Mouse (Mus musculus) neutrophil, adult 5-6 weeks (primary cell): ENCODE measurements around the gene Phlda1. TPM values are rescaled to one million over a fixed set of nuclear protein-coding genes. Genes with fewer than 3 reads are reported as not detected.

Experiments used
- ATAC-seq: fragments of 151-379, 151-347 bp; 2 replicates; pipeline ENCODE4 v1.8.0; 2017; ENCODE audit warnings: mild to moderate bottlenecking, moderate TSS enrichment; ENCODE audit not compliant: insufficient number of reproducible peaks, poor library complexity, low FRiP score, severe bottlenecking; ENCODE audit errors: extremely low read depth
- total RNA-seq: library from RNA; stranded (forward); fragments of 200-1000 nt; gene quantifications from 2 replicates; pipeline ENCODE4 v1.2.3, GENCODE M21; 2017

Phlda1 gene
- total RNA-seq, 1 experiment from 2014 or later, result 2.0 TPM

DNA sequence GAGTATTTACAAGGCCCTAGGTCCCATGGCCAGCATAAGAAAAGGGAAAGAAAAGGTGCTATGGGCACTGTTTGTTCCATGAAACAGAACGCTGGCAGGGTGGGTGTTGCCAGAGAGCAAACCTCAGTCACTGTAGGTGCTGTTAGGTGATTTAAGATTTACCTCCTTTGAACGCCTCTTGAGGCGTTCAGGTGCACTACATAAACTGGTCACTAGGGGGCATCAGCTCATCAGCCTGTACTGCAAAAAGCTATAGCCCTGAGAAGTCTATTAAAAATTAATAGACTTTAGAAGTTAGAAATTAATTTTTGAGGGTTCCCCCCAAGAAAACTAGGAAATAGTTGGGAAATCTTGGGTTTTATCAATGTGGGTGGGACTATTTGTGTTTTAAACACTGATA, 3.0 kb upstream of the Phlda1 start:
- ATAC-seq, result peak; percentile 55

DNA sequence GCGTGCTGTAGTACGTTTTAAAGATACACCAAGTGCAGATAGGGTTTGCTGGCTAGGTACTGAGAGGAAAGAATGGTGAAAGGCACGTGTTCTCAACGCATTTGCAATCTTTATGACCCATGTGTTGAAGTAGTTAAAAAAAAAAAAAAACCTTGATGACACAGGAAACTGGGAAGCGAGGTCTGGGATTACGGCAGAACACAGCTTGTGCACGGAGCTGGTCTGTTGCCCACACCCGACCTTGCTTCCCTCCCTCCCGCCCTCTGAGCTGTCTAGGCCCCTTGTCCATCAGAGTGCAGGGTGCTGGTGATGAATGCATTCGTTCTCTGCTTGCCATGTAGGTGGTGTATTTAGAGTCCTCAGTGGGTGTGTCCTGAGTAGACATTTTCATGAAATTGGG, 2.4 kb upstream of the Phlda1 start:
- no peak for ATAC-seq

DNA sequence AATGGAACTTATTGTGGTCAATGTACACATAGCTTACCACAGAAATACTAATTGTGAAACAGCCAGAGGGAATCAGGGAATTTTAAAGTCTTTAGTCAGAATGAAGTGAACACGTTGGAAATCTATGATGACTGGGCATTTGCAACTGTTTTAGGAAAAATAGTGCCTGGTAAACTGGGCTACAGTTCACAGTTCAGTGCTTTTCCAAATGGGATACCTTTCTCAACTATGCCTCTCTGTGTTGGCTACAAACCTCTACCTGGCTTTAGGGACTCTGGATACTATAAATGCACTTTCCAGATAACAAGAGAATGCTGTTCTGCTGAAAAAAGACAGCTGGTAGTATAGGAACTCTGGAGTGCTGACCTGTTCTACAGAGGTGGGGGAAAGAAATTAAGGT, 1.5 kb upstream of the Phlda1 start:
- no peak for ATAC-seq

DNA sequence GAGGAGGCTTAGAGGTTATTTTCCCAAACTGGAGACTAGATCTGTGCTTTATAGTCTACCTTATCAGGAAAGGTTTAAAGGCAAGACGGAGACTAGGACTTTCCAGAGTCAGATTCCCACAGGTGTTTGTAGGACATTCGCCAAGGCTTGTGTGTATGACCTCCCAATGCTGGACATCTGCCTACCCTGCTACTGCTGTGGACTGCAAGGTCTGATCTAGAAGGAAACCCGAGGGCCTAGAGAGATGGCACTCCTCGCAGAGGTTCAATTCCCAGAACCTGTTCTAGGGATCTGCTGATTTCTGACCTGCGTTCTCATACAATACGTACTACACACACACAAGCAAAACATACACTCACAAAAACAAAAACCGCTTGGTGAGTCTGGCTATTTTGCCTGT, 680 bp upstream of the Phlda1 start:
- ATAC-seq, result no peak

DNA sequence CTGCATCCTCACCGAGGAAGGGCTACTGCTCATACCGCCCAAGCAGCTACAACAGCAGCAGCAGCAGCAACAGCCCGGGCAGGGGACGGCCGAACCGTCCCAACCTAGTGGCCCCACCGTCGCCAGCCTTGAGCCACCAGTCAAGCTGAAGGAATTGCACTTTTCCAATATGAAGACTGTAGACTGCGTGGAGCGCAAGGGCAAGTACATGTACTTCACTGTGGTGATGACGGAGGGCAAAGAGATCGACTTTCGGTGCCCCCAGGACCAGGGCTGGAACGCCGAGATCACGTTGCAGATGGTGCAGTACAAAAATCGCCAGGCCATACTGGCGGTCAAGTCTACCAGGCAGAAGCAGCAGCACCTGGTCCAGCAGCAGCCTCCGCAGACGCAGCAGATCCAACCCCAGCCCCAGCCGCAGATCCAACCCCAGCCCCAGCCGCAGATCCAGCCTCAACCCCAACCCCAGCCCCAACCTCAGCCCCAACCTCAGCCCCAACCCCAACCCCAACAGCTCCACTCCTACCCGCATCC, 907 bp downstream of the Phlda1 start:
- ATAC-seq, result peak; percentile 2; the same call in 1 of the 2 replicates

DNA sequence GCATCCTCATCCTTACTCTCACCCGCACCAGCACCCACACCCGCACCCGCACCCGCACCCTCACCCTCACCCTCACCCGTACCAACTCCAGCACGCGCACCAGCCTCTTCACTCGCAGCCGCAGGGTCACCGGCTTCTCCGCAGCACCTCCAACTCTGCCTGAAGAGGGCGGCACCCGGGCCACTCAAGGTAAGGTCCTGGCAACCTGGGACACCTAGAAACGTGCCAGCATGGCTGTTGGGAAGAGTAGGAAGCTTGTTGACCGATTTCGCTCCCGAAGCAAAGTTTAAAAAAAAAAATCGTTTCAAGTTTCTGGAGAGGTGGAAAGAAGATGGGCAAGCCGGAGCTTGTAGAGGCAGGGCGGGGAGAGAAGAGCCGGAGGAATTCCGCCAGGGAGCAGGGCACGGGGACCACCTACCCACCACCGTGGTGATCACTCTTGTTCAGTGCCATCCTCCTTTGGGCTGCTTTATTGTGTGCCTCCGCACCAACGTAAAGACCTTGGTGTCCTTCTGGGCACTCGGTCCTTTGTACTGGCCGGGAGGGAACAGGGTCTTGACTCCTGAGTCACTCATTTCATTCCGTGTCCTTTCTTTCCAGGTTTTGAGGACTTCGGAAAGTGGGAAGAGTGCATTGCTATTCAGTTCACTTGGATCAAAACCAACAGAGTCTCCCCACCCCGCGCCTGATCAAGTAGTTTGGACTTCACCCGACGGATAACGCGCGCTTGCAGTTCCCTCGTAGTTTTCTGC, 1.6 kb downstream of the Phlda1 start:
- peak; percentile 45; the same call in 1 of the 2 replicates for ATAC-seq

DNA sequence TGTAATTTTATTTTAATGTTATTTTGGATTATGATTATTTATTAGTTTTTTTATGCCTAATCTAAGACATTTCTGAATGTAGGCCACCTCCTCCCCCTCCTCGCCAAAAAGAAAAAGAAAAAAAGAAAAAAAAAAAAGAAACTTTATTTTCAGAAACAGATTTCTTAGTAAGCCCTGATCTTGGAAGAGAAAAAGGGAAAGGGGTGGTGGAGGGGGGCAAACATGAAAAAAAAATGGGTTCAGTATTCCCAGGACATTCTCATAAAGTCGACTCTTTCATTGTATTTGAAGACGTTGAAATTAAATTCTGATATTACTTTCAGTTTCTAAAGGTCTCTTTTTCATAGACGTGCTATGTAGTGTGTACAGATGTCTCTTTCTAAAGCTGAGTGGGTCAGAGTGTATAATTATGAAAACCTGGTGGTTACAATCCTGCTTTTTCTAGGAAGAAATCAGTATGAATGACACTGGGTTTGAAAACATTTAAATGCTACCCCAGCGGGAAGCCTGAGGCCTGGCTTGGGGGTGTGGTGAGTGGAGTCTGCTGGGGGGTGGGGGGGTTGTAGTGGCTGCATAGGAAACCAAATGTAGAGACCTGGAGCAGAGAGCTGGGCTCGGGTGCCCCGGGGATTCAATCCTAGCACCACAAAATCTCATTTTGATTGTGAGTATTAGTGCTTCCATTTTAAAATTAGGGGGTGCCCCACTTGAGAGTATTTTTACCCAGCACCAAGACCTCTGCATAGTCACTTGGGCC, 2.4 kb downstream of the Phlda1 start:
- ATAC-seq, result no peak

DNA sequence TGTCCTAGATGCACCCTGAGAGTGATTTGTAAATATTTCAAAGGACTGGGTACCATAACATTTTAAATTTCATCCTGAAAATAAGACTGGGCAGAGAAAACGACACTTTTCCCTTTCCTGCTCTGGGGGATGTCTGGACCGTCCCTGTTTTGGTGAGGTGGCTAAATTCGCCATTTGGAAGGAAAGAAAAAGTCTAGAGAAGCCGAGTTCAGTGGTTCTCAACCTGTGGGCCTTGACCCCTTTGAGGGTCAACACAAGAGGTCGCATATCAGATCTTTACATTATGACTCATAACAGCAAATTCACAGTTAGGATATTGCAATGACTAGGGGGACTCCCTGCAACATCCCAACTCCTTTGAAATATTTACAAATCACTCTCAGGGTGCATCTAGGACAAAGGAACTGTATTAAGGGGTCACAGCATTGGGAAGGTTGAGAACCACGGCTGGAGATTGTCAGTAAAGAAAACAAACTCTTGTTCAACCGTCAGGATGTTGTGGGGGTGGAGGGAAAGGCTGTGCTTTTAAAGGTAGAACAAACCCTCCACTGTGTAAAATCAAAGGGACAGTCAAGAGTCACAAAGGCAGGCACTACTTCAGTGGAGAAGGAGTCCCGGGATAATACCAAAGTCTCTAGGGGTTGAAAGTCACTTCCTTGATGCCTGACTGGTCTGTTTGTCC, 3.2 kb downstream of the Phlda1 start:
- no peak for ATAC-seq

DNA sequence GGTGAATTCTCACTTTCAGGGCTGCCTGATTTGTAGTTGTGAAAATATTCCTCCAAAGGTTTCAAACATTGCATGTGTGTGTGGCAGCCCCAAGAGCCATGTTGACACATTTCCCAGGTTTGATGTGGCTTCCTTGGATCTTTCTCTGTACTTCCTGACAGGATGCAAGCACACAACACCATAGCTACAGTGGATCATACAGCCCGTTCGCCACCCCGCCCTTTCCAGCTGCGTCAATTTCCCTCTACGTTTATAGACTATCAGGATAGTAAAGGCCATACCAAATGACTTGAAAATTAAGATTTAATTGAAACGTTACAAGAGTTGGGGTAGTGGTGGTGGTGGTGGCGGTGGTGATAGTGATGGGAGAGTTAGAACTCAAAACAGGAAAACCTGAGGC, 3.9 kb downstream of the Phlda1 start:
- ATAC-seq, result no peak

DNA sequence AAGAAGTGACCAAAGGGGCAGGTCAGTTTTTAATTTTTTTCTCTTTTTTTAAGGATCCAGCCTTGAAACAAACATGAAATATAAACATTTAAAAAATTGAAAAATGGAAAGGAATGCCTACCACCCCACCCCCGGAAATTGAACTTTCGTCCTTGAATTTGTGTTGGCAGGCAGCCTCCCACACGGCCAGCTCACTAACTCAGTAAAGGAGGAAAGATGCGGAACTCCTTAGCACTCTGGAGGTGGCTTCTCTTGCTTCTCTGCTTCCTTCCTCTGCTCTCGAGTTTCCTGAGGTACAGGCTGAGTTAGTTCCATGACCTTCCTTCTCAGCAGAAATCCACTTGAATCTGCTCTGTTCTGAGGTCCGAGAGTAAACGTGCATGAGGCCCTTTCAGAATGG, 4.7 kb downstream of the Phlda1 start:
- ATAC-seq, result no peak

DNA sequence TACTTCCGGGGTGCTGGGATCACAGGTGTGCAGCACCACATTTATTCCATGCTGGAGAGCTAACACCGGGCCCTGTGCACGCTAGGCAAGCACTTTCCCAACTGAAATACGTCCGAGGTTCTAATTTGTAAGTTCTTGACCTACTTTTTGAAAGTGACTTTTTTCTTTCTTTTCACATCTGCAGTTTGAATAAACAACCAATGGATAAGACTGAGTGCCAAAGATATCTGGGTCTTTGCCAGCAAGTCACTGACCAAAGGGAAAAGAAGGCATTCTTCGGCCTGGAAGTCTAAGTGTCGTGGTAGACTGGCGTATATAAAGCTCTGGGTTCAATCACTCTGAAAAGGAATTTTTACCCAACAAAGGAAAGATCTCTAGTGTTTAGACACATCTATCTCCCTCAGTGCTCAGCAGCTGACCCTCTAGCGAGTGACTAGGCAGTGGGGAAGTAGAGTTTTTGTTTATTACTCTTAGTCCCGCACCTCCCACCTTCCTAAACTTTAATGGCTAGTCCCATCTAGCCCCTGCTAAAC, 6.0 kb downstream of the Phlda1 start:
- ATAC-seq, result no peak

DNA sequence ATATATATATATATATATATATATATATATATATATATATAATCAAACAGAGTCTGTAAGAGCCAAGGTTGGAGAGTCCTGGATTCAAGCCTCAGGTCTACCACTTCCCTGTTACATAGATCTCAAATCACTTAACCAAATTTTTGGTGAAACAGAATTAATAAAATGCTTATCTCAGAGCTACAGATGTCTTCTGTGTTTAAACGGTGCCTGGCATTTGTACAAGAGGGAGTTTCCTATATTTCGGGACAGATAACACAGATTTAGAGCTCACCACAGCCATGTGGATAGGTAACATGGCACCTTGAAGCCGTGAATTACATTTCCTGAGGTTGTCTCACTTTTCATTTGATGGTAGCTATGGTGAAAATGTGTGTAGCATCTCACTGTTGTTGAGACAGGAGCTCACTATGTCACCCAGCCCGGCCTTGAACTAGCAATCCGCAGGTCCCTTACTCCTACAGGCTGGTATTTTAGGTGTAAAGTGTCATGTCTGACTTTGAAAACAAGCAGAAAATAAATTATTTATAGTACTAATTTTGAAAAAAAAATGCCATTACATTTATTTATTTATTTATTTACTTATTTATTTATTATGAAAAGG, 8.3 kb downstream of the Phlda1 start:
- ATAC-seq, result no peak

DNA sequence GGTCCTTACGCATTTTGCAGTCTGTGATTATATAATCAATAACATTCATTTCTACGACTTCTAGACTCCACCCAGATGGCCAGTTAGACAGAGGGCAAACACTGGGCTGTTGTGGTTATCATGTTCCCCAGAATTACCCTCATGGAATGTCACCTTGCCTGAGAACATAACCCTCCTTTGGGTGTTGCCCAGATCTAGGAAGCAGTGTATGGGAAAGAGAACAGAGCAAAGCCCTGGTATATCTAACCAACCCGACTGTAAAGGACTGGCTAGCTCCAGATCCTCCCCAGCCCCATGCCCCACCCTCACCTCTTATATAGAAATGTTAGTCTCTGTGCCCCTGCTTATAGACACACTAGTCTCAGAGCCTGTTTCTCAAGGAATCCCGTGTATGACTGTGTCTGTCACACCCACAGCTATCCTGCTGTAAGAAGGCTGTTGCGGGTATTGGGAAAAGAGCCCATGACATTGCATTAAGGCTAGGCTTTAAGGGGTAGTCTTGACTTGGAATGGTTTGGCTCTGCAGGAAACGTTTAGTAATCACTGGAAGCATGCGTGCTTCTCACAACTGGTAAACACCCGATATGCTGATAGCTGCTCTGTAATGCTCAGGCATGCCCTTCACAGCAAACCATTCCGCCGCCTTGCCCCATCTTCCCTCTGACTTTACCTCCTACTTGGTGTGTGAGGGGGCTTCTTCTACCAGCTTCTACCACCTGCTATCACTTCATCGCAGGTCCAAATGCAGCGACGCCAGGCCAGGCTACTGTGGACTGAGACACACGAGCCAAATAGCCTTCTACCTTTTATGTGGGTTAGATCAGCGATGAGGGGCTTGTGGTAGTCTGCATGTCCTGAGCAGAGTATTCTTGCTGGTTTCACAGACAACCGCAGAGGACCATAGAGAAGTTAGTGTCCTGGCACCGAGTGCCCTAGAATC, 9.3 kb downstream of the Phlda1 start:
- no peak for ATAC-seq

DNA sequence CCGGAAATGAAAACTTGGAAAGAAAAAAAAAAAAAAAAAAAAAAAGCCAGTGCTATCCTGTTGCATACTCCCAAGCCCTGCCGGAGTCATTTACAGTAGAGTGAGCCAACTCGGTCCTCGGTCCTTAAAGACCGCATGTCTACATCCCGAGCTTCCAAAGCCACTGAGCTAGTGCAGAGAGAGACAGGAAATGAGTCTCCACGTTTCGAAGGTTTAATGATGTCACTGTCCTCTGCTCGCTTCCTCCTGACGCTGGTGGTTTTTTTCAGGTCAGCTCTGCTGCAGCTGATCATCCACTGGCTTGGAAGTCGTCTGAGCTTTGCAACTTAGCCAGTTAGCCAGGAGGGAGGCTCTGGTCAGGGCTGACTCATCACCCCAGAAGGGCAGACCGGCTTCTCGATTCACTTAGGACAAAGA, 10.1 kb downstream of the Phlda1 start:
- peak; percentile 90 for ATAC-seq

DNA sequence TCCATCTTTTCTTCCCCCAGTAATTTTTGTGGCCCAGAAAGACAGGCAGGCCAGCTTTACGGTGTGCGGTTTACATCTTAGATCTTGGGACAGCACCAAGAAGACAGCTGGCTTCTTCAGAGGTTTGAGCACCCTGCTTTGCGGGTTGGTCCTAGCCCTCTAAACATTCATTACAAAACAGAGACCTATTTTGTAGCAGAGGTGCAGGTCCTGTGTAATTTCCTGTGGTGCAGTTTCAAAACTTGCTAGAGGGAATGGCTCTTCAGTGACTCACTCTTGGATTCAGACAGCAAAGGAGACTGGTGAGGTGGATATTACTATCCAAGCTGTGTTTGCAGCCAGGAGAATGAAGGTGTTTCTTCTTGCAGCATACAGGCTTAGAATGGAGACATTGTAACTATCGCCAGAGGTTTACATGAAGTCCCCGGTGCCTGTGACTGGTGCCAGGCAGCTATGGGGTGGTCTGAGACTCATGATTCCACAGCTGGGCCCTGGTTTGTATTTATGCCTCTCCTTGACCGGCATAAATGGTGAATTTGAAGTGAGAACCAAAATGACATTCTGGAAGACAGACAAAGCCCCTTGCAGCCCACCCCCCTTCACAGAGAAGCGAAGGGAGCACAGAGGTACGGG, 10.8 kb downstream of the Phlda1 start:
- ATAC-seq, result no peak

DNA sequence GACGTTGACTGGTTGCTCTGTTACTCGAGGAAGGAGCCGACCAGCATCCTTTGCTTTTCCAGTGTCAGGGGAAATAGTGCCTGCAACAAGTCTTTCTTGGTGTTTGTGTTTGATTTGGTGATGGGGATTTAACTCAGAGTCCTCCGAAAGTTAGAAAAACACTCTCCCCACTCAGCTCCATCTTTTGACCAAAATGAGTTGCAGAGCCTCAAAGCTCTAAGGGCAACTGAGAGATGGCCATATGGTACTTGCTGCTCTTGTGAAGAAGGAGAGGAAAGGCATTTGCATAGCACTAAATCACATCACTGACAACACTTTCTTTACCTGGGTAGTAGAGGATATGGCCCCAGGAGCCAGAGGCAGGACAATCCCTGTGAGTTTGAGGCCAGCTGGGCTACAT, 12.3 kb downstream of the Phlda1 start:
- no peak for ATAC-seq

DNA sequence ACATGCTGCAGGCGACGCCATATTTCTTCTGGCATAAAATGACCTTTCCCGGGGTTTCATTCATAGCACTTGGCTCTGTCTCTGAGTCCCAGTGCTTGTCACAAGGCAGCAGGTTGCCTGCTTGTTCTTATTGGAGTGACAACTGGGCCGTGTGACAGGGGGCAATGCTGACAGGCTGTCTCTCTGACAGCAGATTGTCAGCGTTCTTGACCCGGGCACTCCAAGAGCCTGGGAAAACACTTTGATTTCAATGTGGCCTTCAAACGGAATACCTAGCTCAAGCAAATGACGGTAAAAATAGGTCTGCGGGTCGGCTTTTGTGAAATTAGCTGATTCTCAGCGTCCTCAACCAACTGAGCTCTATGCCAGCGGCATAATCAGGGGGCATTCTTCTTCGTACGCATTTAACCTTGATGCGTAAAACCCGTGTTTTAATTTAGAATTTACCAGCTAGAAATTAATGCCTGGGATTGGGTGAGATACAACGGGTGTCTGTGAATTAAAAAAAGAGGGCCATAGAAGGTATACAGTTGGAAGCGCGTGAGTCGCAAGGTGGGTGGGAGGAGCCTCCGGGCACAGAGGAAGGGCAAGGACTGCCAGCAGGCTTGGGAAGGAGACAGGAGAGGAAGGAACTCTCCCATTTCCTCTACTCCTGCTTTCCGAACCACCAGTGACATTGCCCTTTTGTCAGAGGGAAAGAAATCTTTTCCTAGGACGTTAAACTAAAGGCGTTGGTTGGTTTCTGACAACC, 13.7 kb downstream of the Phlda1 start:
- no peak for ATAC-seq
